Mouse (Mus musculus) embryonic facial prominence, embryonic 15.5 days (tissue): ENCODE data around the gene Cltrn. TPM values are rescaled to one million over a fixed set of nuclear protein-coding genes. Genes with fewer than 3 reads are reported as not detected.

Source experiments
- ATAC-seq: fragments of 200-750 bp; cut with Nextera tagmentation; 2 replicates; pipeline ENCODE4 v1.8.0; 2017; ENCODE audit warnings: low read depth, moderate TSS enrichment; ENCODE audit not compliant: insufficient number of reproducible peaks, low FRiP score, low TSS enrichment
- H3K27ac ChIP-seq: fragments of 300-500 bp; sonication (generic); replicated peaks from 2 replicates; pipeline ENCODE4 v1.5.1; 2015; ENCODE audit warnings: mild to moderate bottlenecking, inconsistent platforms
- H3K27me3 ChIP-seq: fragments of 300-500 bp; sonication (generic); 2 replicates; pipeline ENCODE4 v1.6.1; 2015; ENCODE audit warnings: inconsistent platforms
- H3K36me3 ChIP-seq: fragments of 300-500 bp; sonication (generic); 2 replicates; pipeline ENCODE4 v1.6.1; 2015; ENCODE audit warnings: mild to moderate bottlenecking, inconsistent platforms
- H3K4me1 ChIP-seq: fragments of 300-500 bp; sonication (generic); 2 replicates; pipeline ENCODE4 v1.6.1; 2015; ENCODE audit warnings: inconsistent platforms
- H3K4me2 ChIP-seq: fragments of 300-500 bp; sonication (generic); replicated peaks from 2 replicates; pipeline ENCODE4 v1.6.1; 2015; ENCODE audit warnings: mild to moderate bottlenecking, inconsistent platforms
- H3K4me3 ChIP-seq: fragments of 300-500 bp; sonication (generic); replicated peaks from 2 replicates; pipeline ENCODE4 v1.5.1; 2015; ENCODE audit warnings: mild to moderate bottlenecking, inconsistent platforms
- H3K9ac ChIP-seq: fragments of 300-500 bp; sonication (generic); 2 replicates; pipeline ENCODE4 v1.6.1; 2015; ENCODE audit warnings: inconsistent platforms
- H3K9me3 ChIP-seq: fragments of 300-500 bp; sonication (generic); replicated peaks from 2 replicates; pipeline ENCODE4 v1.6.1; 2016; ENCODE audit warnings: inconsistent platforms
- WGBS: fragments of 180-500 bp; shearing (Covaris S2); methylation state at CpG from one replicate; pipeline ENCODE4 v1.1.7; 2015; 5-methylcytosine and 5-hydroxymethylcytosine counted together
- polyA plus RNA-seq: library from polyadenylated mRNA; unstranded; fragments of >200 nt; fragmentation: Nextera tagmentation; extraction: Ambion mirVana; gene quantifications from 2 replicates; pipeline ENCODE4 v1.2.1, GENCODE M21; 2015

Cltrn gene
- polyA plus RNA-seq, 1 experiment from 2014 or later = not detected

DNA sequence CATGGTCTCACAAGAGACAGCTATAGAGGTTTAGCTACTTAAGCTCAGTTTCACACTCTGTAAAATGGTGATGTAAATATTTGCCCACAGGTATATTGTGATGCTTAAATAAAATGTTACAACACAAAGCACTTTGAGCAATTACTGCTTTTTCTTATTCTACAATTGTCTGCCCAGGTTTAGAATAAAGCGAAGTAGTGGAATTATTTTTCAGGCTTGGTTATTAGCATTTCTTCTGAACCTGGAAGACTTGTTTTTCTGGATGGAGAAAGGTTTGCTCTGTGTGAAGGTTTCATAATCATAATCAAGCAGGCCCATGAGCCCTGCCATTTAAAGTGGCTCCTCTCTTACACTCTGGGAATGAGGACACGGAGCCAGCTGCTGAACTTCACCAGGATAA is 50.4 kb downstream of the Cltrn start, which contains the start of gene Ace2:
TSS of gene Ace2 (plus strand) at position 301 of the 400 bp plus-strand sequence.
- H3K4me3 ChIP-seq = no peak within 1 kb of the TSS
- 75% methylated on average over 2 of the region's 2 CpGs for WGBS
- ATAC-seq = no peak
- no peaks in the 10 kb centered on the region for H3K4me1 ChIP-seq
- H3K27ac ChIP-seq = no peak within 1 kb of the TSS
- no peaks in the 10 kb centered on the region for H3K9me3 ChIP-seq
- H3K36me3 ChIP-seq = no peaks in the 10 kb centered on the region
- H3K4me2 ChIP-seq = no peak within 1 kb of the TSS
- H3K9ac ChIP-seq = no peak within 1 kb of the TSS
- no peaks in the 10 kb centered on the region for H3K27me3 ChIP-seq

DNA sequence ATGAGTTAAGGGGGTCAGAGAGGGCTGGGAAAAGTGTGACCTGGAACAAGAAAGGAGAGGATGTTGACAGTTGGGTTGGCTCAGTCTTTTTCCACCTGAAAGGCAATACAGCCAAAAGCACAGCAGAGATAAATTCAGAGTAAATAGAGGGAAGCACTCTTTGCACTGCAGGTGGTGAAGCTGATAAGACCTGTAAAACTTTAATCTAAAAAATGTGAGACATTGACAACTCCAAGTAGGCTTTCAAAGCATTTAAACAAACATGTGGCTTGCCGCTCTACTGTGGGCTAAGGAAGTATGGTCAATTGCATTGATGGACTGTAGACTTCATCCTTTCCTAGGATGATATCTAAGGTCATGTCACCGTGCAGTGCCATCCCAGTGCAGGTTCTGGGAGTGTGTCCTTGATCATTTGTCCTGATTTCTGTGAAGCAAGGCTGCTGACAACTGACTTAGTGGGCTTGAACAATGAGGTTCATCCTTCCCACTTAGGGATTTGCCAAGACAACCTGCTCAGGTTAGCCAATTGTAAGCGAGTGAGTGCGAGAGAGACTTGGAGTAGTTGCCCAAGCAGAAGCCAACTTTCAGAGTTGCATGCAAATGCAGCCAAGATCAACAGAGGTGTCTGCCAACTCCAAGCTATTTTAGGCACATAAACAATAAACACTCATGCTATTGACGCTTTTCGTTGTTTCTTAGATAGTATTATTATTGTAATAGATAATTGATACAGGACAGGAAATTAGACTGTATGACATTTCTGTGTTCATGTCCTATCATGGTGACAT is 57.0 kb downstream of the Cltrn start:
- H3K27ac ChIP-seq = no peak overlapping the region
- H3K4me3 ChIP-seq = no peak overlapping the region
- H3K9me3 ChIP-seq = no peaks in the 10 kb centered on the region
- H3K27me3 ChIP-seq = no peaks in the 10 kb centered on the region; the same call in 1 of the 2 replicates
- no peak for ATAC-seq
- WGBS = 82% methylated on average over 6 of the region's 6 CpGs
- H3K36me3 ChIP-seq = no peaks in the 10 kb centered on the region
- no peak overlapping the region for H3K4me2 ChIP-seq
- H3K9ac ChIP-seq = no peak overlapping the region
- H3K4me1 ChIP-seq = no peaks in the 10 kb centered on the region

- Histone ChIP-seq H3K4me3 (no peak overlapping the region), H3K9ac (no peak overlapping the region), H3K4me1 (no peaks in the 10 kb centered on the region), H3K27ac (no peak overlapping the region), H3K27me3 (no peaks in the 10 kb centered on the region; the same call in 1 of the 2 replicates), H3K4me2 (no peak overlapping the region), H3K36me3 (no peaks in the 10 kb centered on the region), H3K9me3 (no peaks in the 10 kb centered on the region)
- 81% methylated on average over 2 of the region's 2 CpGs for WGBS
- ATAC-seq = no peak
Measured at GRCm38 (mm10) chrX:164152703-164153102, 64.1 kb downstream of the Cltrn start.

DNA sequence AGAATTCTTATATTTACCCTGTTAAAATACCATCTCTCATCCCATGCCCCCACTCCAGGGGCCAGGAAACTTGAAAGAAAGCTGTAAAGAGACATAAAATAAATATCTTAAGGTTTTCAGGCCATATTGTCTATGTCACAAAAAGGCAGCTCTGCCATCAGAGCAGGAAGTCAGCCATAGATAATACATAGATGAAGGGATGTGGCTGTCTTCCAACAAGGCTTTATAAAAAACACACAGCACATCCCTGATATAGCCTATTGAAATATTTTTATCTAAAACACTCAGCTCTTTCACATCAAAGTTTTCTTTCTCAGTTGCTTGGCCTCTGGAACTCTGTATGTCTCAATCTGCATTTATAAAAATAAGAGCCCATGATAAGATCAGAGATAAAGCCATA is 65.0 kb downstream of the Cltrn start:
- H3K4me2 ChIP-seq = no peak overlapping the region
- no peaks in the 10 kb centered on the region for H3K27me3 ChIP-seq
- H3K9ac ChIP-seq = no peak overlapping the region
- no peaks in the 10 kb centered on the region for H3K9me3 ChIP-seq
- no peak overlapping the region for H3K27ac ChIP-seq
- H3K4me1 ChIP-seq = no peaks in the 10 kb centered on the region
- no peak for ATAC-seq
- H3K36me3 ChIP-seq = no peaks in the 10 kb centered on the region
- no peak overlapping the region for H3K4me3 ChIP-seq

- H3K9ac ChIP-seq = no peak overlapping the region
- no peaks in the 10 kb centered on the region for H3K4me1 ChIP-seq
- H3K27ac ChIP-seq = no peak overlapping the region
- ATAC-seq = no peak
- H3K36me3 ChIP-seq = no peaks in the 10 kb centered on the region
- 77% methylated on average over 5 of the region's 5 CpGs for WGBS
- no peak overlapping the region for H3K4me2 ChIP-seq
- no peaks in the 10 kb centered on the region for H3K9me3 ChIP-seq
- H3K4me3 ChIP-seq = no peak overlapping the region
- no peaks in the 10 kb centered on the region for H3K27me3 ChIP-seq
Measured at GRCm38 (mm10) chrX:164154594-164154993, 66.0 kb downstream of the Cltrn start.

- no peak for ATAC-seq
- Histone ChIP-seq H3K36me3 (no peaks in the 10 kb centered on the region), H3K9me3 (no peaks in the 10 kb centered on the region), H3K27me3 (no peaks in the 10 kb centered on the region), H3K4me2 (no peak overlapping the region), H3K9ac (no peak overlapping the region), H3K4me1 (no peaks in the 10 kb centered on the region), H3K4me3 (no peak overlapping the region), H3K27ac (no peak overlapping the region)
- WGBS = 63% methylated on average over 1 of the region's 1 CpGs
Measured at GRCm38 (mm10) chrX:164164681-164165080, 76.1 kb downstream of the Cltrn start.

Other genes with a start within 250 kb of the Cltrn start
- gene Ap1s2, start 179.8 kb upstream of the Cltrn start, polyA plus RNA-seq = 30.7 and 31.8 TPM in 2 replicates
- gene Zrsr2, start 130.2 kb upstream of the Cltrn start, polyA plus RNA-seq = 55.7 and 61.5 TPM in 2 replicates
- gene Car5b, start 60.8 kb upstream of the Cltrn start, polyA plus RNA-seq = 0.81 and 0.92 TPM in 2 replicates
- gene Siah1b, start 12.3 kb upstream of the Cltrn start, polyA plus RNA-seq = 22.5 and 23.1 TPM in 2 replicates
- gene Ace2, start 50.5 kb downstream of the Cltrn start, polyA plus RNA-seq = 9.7 and 11.8 TPM in 2 replicates
- 1.1 and 1.6 TPM in 2 replicates for gene Bmx, start 169.4 kb downstream of the Cltrn start, polyA plus RNA-seq
- 14.9 and 18.8 TPM in 2 replicates for gene Pir, start 180.5 kb downstream of the Cltrn start, polyA plus RNA-seq